Mouse (Mus musculus): ENCODE measurements around the gene Asns. TPM values are rescaled to one million over a fixed set of nuclear protein-coding genes. Genes with fewer than 3 reads are reported as not detected.

The Asns gene
- polyA plus RNA-seq (2011; ENCODE audit: insufficient read length, low read depth, missing spikeins), result 257 and 284 TPM in 2 replicates

DNA sequence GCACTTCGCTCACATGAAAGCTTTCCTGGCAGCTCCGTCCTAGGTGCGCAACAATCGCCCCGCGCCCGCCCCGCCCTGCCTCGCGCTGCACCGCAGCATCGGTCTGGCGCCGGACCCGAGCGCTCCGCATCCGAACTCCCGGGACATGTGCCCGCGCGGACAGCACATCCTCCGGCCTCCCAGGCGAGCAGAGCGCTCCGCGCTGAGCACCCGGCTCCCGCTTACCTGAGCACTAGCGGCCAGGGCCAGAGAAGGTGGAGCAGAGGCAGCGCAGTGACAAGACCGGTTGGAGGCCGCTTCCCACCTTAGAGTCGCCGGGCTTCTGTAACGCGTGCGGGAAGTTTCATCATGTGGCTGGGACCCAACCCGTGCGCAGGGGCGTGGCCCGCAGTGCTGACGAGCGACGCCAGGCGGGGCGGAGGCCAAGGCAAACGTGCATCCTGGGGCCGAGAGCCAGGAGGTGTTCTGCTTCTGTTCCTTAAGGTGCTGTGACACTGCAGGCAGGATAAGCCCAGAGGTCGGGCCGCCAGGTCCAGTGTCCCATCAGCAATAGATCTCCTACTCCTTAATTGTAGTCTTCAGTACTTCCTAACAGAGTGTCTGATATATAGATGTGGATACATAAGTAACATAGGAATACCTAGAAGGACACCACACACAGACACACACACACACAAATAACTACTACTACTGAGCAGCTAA is at the start of gene Asns:
TSS of gene Asns (minus strand) at position 371 of the 702 bp plus-strand sequence.
- peak within 1 kb of the TSS; percentile 94 for H3K4me3 ChIP-seq (ENCODE audit: insufficient read depth, low read length)
- H3K4me1 ChIP-seq (ENCODE audit: control insufficient read depth, insufficient read depth, low read length), result no peaks in the 10 kb centered on the region; the same call in 1 of the 2 replicates
- H3K27ac ChIP-seq (ENCODE audit: insufficient read depth, low read length), result peak within 1 kb of the TSS; percentile 32; the same call in 1 of the 2 replicates
- TF ChIP-seq CTCF (IDR thresholded peaks at IDR 0.05; ENCODE audit: borderline replicate concordance, insufficient read depth, low read length), result peak; percentile 41; the same call in 1 of the 2 replicates
- peak; percentile 89 for TF ChIP-seq POLR2A (IDR thresholded peaks at IDR 0.05; ENCODE audit: low read depth, low read length)

DNA sequence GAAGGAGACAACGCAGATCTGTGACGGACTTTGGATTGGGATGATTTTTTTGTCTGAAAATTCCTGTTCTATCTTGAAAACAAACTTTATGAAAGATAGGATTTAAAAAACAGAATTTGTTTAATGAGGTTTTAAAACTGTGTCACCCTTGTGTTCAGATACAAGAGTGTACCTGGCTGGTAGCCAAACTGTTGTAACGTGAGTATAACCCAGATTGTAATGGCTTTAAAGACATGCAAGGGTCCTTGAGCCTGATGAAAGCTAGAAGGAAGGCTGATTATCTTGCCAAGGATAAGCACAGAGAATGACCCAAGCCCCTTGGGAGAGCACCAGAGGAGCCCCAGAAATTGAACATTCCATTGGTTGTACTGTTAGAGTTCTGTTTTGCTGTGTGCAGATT is 48.7 kb upstream of the Asns start:
- no peak for TF ChIP-seq CTCF (IDR thresholded peaks at IDR 0.05; ENCODE audit: borderline replicate concordance, insufficient read depth, low read length)
- no peak for TF ChIP-seq POLR2A (IDR thresholded peaks at IDR 0.05; ENCODE audit: low read depth, low read length)
- Histone ChIP-seq H3K27ac (ENCODE audit: insufficient read depth, low read length) (no peak overlapping the region), H3K4me1 (ENCODE audit: control insufficient read depth, insufficient read depth, low read length) (no peaks in the 10 kb centered on the region), H3K4me3 (ENCODE audit: insufficient read depth, low read length) (no peak overlapping the region)

DNA sequence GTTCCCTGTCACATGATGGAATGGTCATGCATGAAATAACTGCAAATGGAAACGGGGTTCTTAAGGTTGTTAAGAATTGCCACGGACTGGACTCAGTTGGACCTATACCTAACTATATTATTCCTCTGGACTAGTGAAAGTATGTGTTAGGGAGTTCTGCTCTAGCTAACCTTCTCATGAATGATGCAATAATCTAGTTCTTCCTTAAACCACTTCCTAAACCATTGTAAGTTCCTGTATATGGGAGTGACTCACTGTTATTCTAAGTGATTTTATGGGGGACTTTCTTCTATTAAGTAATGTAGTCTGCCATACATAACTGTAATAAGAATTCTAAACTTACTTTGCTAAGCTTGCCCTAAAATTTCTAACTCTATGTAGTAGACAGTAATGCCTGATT is 44.8 kb upstream of the Asns start:
- H3K4me3 ChIP-seq (ENCODE audit: insufficient read depth, low read length), result no peak overlapping the region
- no peaks in the 10 kb centered on the region for H3K4me1 ChIP-seq (ENCODE audit: control insufficient read depth, insufficient read depth, low read length)
- TF ChIP-seq POLR2A (IDR thresholded peaks at IDR 0.05; ENCODE audit: low read depth, low read length), result no peak
- TF ChIP-seq CTCF (IDR thresholded peaks at IDR 0.05; ENCODE audit: borderline replicate concordance, insufficient read depth, low read length), result no peak
- H3K27ac ChIP-seq (ENCODE audit: insufficient read depth, low read length), result no peak overlapping the region

DNA sequence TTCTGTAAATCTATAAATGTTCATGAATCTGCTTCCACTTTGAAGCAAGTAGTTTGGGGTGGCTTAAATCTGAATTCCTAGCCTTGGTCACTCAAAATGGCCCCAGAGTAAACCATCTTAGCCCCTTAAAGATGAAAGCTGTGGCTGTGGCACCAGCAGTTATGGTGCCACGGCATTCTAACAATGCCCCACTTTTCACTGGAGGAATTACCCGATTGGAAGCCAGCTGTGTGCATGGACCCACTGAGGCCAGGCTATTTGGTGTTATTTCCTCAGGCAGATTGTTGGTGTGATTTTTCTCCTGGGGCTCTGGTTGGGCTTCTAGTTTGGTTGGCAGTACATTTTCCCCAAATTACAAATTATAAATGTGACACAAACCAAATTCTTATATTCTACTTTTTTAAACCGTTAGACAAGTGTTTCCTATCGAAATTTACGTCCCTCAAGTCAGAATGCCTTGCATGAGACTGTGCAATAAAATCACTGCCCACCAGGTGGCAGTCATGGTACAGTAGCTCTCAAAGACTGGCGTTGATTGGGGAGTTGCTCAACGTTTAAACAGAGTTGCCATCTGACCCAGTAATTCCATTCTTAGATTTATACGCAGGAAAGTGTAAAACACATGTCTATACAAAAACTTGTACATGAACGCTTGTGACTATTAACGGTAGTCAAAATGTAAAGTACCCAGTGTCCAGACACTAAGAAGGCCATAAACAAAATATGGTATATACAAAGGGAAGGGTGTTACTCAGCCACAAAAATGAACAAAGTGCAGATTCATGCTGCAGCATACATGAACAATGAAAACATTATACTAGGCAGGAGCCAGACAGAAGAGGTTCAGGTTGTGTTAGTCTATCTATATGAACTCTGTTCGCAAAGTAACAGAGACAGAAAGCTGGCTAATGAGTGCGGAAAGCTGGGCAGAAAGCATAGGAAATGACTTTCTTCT is 40.0 kb upstream of the Asns start:
- Histone ChIP-seq H3K27ac (ENCODE audit: insufficient read depth, low read length) (no peak overlapping the region), H3K4me3 (ENCODE audit: insufficient read depth, low read length) (no peak overlapping the region), H3K4me1 (ENCODE audit: control insufficient read depth, insufficient read depth, low read length) (no peaks in the 10 kb centered on the region)
- TF ChIP-seq POLR2A (IDR thresholded peaks at IDR 0.05; ENCODE audit: low read depth, low read length), result no peak
- TF ChIP-seq CTCF (IDR thresholded peaks at IDR 0.05; ENCODE audit: borderline replicate concordance, insufficient read depth, low read length), result peak; percentile 60; the same call in 1 of the 2 replicates

DNA sequence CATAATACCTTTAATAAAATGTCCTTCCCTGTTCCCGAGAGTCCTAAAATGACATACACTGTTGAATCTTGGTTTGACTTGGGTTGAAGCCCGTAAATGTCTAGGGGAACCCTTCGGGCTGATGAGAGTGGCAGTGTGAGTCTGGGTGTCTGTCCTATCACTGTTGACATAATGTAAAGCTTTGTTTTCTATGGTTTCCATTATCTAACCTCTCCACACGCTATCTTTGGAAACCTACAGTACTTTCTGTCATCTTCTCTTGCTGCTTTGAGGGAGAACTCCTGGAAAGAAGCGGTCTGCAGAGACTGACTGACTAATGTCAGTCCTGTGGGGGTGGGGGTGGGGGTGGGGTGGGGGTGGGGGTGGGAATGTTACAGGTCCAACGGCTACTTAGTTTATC is 39.0 kb upstream of the Asns start:
- Histone ChIP-seq H3K4me3 (ENCODE audit: insufficient read depth, low read length) (no peak overlapping the region), H3K4me1 (ENCODE audit: control insufficient read depth, insufficient read depth, low read length) (no peaks in the 10 kb centered on the region), H3K27ac (ENCODE audit: insufficient read depth, low read length) (no peak overlapping the region)
- TF ChIP-seq CTCF (IDR thresholded peaks at IDR 0.05; ENCODE audit: borderline replicate concordance, insufficient read depth, low read length) (no peak), POLR2A (IDR thresholded peaks at IDR 0.05; ENCODE audit: low read depth, low read length) (no peak)

DNA sequence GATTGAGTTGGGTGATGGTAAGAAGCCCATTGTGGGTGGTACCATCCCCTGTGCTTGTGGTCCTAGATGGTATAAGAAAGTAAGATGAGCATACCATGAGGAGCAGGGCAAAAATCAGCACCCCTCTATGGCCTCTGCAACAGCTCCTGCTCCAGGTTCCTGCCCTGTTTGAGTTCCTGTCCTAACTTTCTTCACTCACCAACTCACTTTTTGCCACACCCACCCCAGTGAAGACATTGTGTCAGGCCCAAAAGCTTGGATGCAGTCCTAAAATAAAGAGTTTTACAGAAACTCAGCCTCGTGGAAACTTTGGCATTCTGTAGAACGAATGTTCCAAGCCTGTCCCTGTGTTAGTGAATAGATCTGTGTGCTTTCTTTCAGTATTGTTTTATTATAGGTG is 36.1 kb upstream of the Asns start:
- H3K4me3 ChIP-seq (ENCODE audit: insufficient read depth, low read length), result no peak overlapping the region
- H3K4me1 ChIP-seq (ENCODE audit: control insufficient read depth, insufficient read depth, low read length), result no peaks in the 10 kb centered on the region
- no peak overlapping the region for H3K27ac ChIP-seq (ENCODE audit: insufficient read depth, low read length)
- TF ChIP-seq CTCF (IDR thresholded peaks at IDR 0.05; ENCODE audit: borderline replicate concordance, insufficient read depth, low read length) (no peak), POLR2A (IDR thresholded peaks at IDR 0.05; ENCODE audit: low read depth, low read length) (no peak)

DNA sequence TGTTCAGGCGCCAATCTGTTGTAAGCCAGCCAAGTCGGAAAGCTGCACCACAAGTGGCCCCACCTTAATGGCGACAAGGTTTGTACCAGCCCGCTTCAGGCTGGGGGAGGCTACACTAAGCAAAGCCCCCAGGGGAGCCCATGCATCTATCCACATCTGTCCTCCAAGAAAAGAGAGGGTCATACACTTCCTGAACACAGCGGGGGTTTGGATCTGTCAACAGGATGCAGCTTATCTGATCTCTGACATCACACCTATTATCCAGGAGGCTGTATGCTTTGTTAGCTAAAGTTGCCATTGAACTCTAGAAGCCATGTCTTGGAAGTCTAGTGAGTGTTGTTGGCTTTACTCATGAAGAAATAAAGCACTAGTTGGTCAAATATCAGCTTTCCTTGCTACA is 35.2 kb upstream of the Asns start:
- no peak overlapping the region for H3K4me3 ChIP-seq (ENCODE audit: insufficient read depth, low read length)
- no peak for TF ChIP-seq POLR2A (IDR thresholded peaks at IDR 0.05; ENCODE audit: low read depth, low read length)

DNA sequence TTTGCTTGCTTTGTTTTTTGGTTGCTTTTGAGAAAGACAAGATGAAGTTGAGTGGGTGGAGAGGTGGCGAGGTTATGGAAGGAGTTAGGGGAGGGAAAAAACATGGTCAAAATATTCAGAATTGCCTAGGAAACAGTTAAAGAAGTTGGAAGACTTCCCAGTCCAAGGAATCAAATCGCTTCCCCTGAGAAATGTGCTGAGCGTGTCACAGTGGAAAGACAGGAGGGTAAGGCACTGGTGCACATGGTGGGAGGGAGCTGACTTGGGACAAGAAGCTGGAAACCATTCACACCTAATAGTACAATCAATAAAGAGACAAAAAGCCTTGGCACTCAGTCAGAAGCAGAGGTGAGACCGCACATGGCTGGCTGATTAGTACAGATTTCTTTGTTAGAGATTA is 23.2 kb upstream of the Asns start:
- Histone ChIP-seq H3K4me1 (ENCODE audit: control insufficient read depth, insufficient read depth, low read length) (no peaks in the 10 kb centered on the region), H3K27ac (ENCODE audit: insufficient read depth, low read length) (no peak overlapping the region), H3K4me3 (ENCODE audit: insufficient read depth, low read length) (no peak overlapping the region)
- TF ChIP-seq CTCF (IDR thresholded peaks at IDR 0.05; ENCODE audit: borderline replicate concordance, insufficient read depth, low read length) (no peak), POLR2A (IDR thresholded peaks at IDR 0.05; ENCODE audit: low read depth, low read length) (no peak)

More for the DNA sequence above, 35.2 kb upstream of the Asns start:
- H3K4me1 ChIP-seq (ENCODE audit: control insufficient read depth, insufficient read depth, low read length), result no peaks in the 10 kb centered on the region
- no peak overlapping the region for H3K27ac ChIP-seq (ENCODE audit: insufficient read depth, low read length)

DNA sequence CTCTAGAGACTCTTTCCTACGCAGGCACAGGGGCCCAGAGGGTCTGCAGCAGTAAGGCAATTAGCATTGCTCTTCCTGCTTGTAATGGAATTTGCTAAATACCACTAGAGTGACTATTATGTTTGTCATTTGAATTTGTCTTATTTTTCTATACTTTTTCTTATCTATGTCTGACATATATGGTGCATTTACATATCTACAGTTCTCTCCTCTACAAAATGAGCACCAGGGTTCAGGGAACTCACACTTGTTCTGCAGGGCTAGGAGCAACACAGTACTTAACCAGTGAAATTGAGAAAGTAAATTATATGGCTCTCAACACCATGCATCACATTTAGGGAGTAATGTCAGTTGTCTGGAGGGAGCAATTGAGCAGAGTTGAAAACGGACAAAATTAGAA is 21.2 kb upstream of the Asns start:
- H3K4me3 ChIP-seq (ENCODE audit: insufficient read depth, low read length), result no peak overlapping the region
- H3K27ac ChIP-seq (ENCODE audit: insufficient read depth, low read length), result no peak overlapping the region
- H3K4me1 ChIP-seq (ENCODE audit: control insufficient read depth, insufficient read depth, low read length), result no peaks in the 10 kb centered on the region
- no peak for TF ChIP-seq CTCF (IDR thresholded peaks at IDR 0.05; ENCODE audit: borderline replicate concordance, insufficient read depth, low read length)
- TF ChIP-seq POLR2A (IDR thresholded peaks at IDR 0.05; ENCODE audit: low read depth, low read length), result no peak

All from embryonic fibroblast, embryonic 13.5 days (primary cell).